Mouse (Mus musculus): ENCODE measurements around the gene Elob.

DNA sequence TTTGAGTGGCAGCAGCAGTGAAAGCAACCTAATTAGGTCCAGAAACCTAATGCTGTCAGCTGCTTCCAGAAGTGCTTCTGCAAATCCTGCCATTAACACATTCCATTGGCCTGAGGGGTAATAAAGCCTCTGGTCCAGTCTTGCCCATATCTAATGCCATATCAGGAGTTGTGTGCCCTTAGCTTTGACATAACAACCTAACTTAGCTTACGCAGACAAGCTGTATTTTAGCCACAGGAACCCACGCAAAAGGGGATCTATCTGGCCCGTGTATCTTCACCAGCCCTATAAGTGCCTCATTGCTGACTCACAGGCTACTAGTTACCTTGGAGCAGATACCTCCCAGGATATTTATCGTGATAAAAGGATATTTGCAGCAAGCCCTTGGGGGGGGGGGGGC is 3.3 kb downstream of the Elob start:
- no peak for TF ChIP-seq CTCF (IDR thresholded peaks at IDR 0.05; ENCODE audit: control insufficient read depth, insufficient read depth, insufficient replicate concordance, low read depth, low read length)
- TF ChIP-seq POLR2A (IDR thresholded peaks at IDR 0.05; ENCODE audit: control insufficient read depth, low read depth, low read length): no peak
